Mouse (Mus musculus): ENCODE data around the gene Pih1d1. TPM values are rescaled to one million over a fixed set of nuclear protein-coding genes. Genes with fewer than 3 reads are reported as not detected.
A peak's percentile ranks its signal among the peaks of the same experiment; 100 is the strongest.

Gene Pih1d1
- polyA plus RNA-seq, 1 experiment from 2014 or later: 90.4 TPM

GRCm38 (mm10) chr7:45174567-45175280, 20.6 kb downstream of the Pih1d1 start:
- no peak overlapping the region for H3K27ac ChIP-seq
- H3K4me3 ChIP-seq: no peak overlapping the region; the same call in 1 of the 2 replicates
- H3K9me3 ChIP-seq: peaks cover 11% of the 10 kb centered on the region
- peaks cover 90% of the 10 kb centered on the region for H3K27me3 ChIP-seq
- no peaks in the 10 kb centered on the region for H3K36me3 ChIP-seq
- H3K4me1 ChIP-seq: peaks cover 12% of the 10 kb centered on the region
- H3K4me2 ChIP-seq (replicated peaks): peak overlapping the region; percentile 14
- 2% methylated on average over 29 of the region's 29 CpGs for WGBS
- no peak overlapping the region for H3K9ac ChIP-seq
- no peak for ATAC-seq (ENCODE audit: insufficient number of reproducible peaks, insufficient read depth, low FRiP score, low TSS enrichment)

GRCm38 (mm10) chr7:45175398-45175797, 21.3 kb downstream of the Pih1d1 start:
- Histone ChIP-seq H3K9me3 (peaks cover 5% of the 10 kb centered on the region; the same call in 1 of the 2 replicates), H3K9ac (no peak overlapping the region), H3K4me1 (peaks cover 12% of the 10 kb centered on the region), H3K27ac (no peak overlapping the region), H3K36me3 (no peaks in the 10 kb centered on the region), H3K27me3 (peaks cover 91% of the 10 kb centered on the region), H3K4me3 (no peak overlapping the region), H3K4me2 (replicated peaks) (no peak overlapping the region)
- ATAC-seq (ENCODE audit: insufficient number of reproducible peaks, insufficient read depth, low FRiP score, low TSS enrichment): no peak
- 4% methylated on average over 13 of the region's 13 CpGs for WGBS

DNA sequence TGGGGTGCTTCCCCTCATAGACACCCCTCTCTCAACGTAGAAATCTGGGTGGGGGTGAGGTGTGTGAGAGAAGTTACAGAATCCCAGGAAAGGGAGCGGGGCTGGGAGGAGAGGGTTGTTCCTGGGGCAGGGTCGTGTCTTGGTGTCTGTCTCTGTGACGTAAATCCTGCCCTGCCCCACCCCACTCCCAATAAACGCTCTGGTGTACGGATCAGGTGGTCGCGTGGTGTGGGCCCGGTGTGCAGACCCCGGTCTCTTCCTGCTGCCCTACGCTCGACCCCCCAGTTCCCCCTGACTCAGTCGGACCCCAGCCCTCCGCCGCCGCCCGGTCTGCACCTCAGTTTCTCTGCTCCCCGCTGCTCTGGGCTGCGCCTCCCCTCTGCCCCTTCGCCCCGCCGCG, 21.8 kb downstream of the Pih1d1 start:
- 2% methylated on average over 23 of the region's 23 CpGs for WGBS
- 0 out of 2 replicates have a peak overlapping the region, but pooled peaks have one; percentile 10 for H3K9ac ChIP-seq

GRCm38 (mm10) chr7:45176356-45176755, 22.3 kb downstream of the Pih1d1 start:
- H3K27ac ChIP-seq: no peak overlapping the region
- no peak for ATAC-seq (ENCODE audit: insufficient number of reproducible peaks, insufficient read depth, low FRiP score, low TSS enrichment)
- H3K4me3 ChIP-seq: peak overlapping the region; percentile 18
- peak overlapping the region; percentile 39 for H3K4me2 ChIP-seq (replicated peaks)
- H3K36me3 ChIP-seq: no peaks in the 10 kb centered on the region
- 0 out of 2 replicates have a peak overlapping the region, but pooled peaks have one; percentile 10 for H3K9ac ChIP-seq
- no peaks in the 10 kb centered on the region for H3K9me3 ChIP-seq
- WGBS: 3% methylated on average over 31 of the region's 31 CpGs
- H3K4me1 ChIP-seq: peaks cover 12% of the 10 kb centered on the region
- H3K27me3 ChIP-seq: peaks cover 92% of the 10 kb centered on the region

More for the DNA sequence above, 21.8 kb downstream of the Pih1d1 start:
- no peak overlapping the region for H3K27ac ChIP-seq
- H3K4me2 ChIP-seq (replicated peaks): peak overlapping the region; percentile 39
- peak overlapping the region; percentile 18 for H3K4me3 ChIP-seq
- H3K36me3 ChIP-seq: no peaks in the 10 kb centered on the region
- no peak for ATAC-seq (ENCODE audit: insufficient number of reproducible peaks, insufficient read depth, low FRiP score, low TSS enrichment)
- H3K4me1 ChIP-seq: peaks cover 12% of the 10 kb centered on the region
- 0 out of 2 replicates have a peak, but pooled peaks cover under 1% of the 10 kb centered on the region for H3K9me3 ChIP-seq
- H3K27me3 ChIP-seq: peaks cover 91% of the 10 kb centered on the region

- peaks cover 12% of the 10 kb centered on the region for H3K4me1 ChIP-seq
- 25% methylated on average over 7 of the region's 7 CpGs for WGBS
- ATAC-seq (ENCODE audit: insufficient number of reproducible peaks, insufficient read depth, low FRiP score, low TSS enrichment): no peak
- H3K36me3 ChIP-seq: no peaks in the 10 kb centered on the region
- H3K4me3 ChIP-seq: no peak overlapping the region
- no peak overlapping the region for H3K27ac ChIP-seq
- H3K4me2 ChIP-seq (replicated peaks): no peak overlapping the region
- H3K9ac ChIP-seq: no peak overlapping the region
- no peaks in the 10 kb centered on the region for H3K9me3 ChIP-seq
- H3K27me3 ChIP-seq: peaks cover 98% of the 10 kb centered on the region
Measured at GRCm38 (mm10) chr7:45178550-45178949, 24.4 kb downstream of the Pih1d1 start.

- no peak within 1 kb of the TSS for H3K4me2 ChIP-seq (replicated peaks)
- 22% methylated on average over 7 of the region's 7 CpGs for WGBS
- H3K9me3 ChIP-seq: no peaks in the 10 kb centered on the region
- H3K9ac ChIP-seq: no peak within 1 kb of the TSS
- no peaks in the 10 kb centered on the region for H3K36me3 ChIP-seq
- no peak within 1 kb of the TSS for H3K4me3 ChIP-seq
- peaks cover 12% of the 10 kb centered on the region for H3K4me1 ChIP-seq
- H3K27ac ChIP-seq: no peak within 1 kb of the TSS
- H3K27me3 ChIP-seq: peaks cover 100% of the 10 kb centered on the region
- ATAC-seq (ENCODE audit: insufficient number of reproducible peaks, insufficient read depth, low FRiP score, low TSS enrichment): no peak
Measured at GRCm38 (mm10) chr7:45179469-45179868, 25.4 kb downstream of the Pih1d1 start, which contains the start of gene Gfy. TSS of gene Gfy (minus strand) at chr7:45179569.

- peak within 1 kb of the TSS; percentile 4; the same call in 1 of the 2 replicates for H3K4me3 ChIP-seq
- H3K27ac ChIP-seq: no peak within 1 kb of the TSS
- ATAC-seq (ENCODE audit: insufficient number of reproducible peaks, insufficient read depth, low FRiP score, low TSS enrichment): no peak
- no peak within 1 kb of the TSS for H3K4me2 ChIP-seq (replicated peaks)
- H3K27me3 ChIP-seq: peaks cover 96% of the 10 kb centered on the region
- H3K9ac ChIP-seq: no peak within 1 kb of the TSS
- no peaks in the 10 kb centered on the region for H3K36me3 ChIP-seq
- WGBS: 16% methylated on average over 19 of the region's 20 CpGs
- H3K9me3 ChIP-seq: no peaks in the 10 kb centered on the region
- peaks cover 7% of the 10 kb centered on the region; the same call in 1 of the 2 replicates for H3K4me1 ChIP-seq
Measured at GRCm38 (mm10) chr7:45180896-45181477, 26.9 kb downstream of the Pih1d1 start, which contains the start of gene Pth2. TSS of gene Pth2 (plus strand) at chr7:45180995.

DNA sequence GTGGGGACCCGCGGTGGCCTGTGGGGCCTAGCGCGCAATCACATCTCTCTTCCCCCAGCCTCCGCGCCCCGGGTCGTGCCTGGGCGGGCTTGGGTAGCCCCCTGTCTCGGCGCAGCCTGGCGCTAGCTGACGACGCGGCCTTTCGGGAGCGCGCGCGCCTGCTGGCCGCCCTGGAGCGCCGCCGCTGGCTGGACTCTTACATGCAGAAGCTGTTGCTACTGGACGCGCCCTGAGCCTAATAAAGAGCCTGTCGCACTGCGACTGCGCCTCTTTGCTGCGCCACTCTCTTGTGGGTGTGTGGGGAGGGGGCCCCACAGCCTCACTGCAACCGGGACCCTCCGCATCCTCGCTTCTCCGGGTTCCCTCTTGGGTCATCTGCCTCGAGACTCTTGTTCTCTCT, 27.4 kb downstream of the Pih1d1 start:
- 3% methylated on average over 35 of the region's 35 CpGs for WGBS
- H3K9me3 ChIP-seq: no peaks in the 10 kb centered on the region
- H3K27ac ChIP-seq: no peak overlapping the region
- peaks cover 95% of the 10 kb centered on the region for H3K27me3 ChIP-seq
- H3K4me1 ChIP-seq: peaks cover 1% of the 10 kb centered on the region; the same call in 1 of the 2 replicates
- H3K4me3 ChIP-seq: peak overlapping the region; percentile 4; the same call in 1 of the 2 replicates
- ATAC-seq (ENCODE audit: insufficient number of reproducible peaks, insufficient read depth, low FRiP score, low TSS enrichment): no peak
- no peak overlapping the region for H3K9ac ChIP-seq
- H3K4me2 ChIP-seq (replicated peaks): no peak overlapping the region
- H3K36me3 ChIP-seq: no peaks in the 10 kb centered on the region

DNA sequence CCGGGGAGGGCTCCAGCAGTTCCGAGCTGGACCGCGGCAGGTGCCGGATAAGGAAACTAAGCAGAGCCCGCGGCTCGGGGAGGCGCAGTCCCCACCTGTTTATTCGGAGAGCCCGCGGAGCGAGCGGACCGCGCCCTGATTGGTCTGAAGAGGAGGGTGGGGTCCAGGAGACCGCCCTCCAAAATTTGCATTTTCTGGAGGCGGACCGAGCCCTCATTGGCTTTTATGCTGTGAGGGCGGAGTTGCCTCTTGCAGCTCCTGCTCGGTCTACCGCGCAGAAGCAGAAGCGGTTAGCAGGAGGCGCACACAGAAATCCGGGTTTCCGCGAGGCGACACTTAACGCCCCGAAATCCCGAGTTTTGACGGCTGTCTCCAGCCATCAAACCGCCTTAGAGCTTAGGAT, 28.1 kb downstream of the Pih1d1 start:
- Histone ChIP-seq H3K4me2 (replicated peaks) (peak overlapping the region; percentile 46), H3K27ac (no peak overlapping the region), H3K36me3 (no peaks in the 10 kb centered on the region), H3K9ac (peak overlapping the region; percentile 34), H3K4me1 (no peaks in the 10 kb centered on the region), H3K4me3 (peak overlapping the region; percentile 21), H3K27me3 (peaks cover 94% of the 10 kb centered on the region), H3K9me3 (no peaks in the 10 kb centered on the region)
- under 1% methylated on average over 34 of the region's 34 CpGs for whole genome bisulfite sequencing
- peak; percentile 62; the same call in 1 of the 2 replicates for ATAC-seq (ENCODE audit: insufficient number of reproducible peaks, insufficient read depth, low FRiP score, low TSS enrichment)

DNA sequence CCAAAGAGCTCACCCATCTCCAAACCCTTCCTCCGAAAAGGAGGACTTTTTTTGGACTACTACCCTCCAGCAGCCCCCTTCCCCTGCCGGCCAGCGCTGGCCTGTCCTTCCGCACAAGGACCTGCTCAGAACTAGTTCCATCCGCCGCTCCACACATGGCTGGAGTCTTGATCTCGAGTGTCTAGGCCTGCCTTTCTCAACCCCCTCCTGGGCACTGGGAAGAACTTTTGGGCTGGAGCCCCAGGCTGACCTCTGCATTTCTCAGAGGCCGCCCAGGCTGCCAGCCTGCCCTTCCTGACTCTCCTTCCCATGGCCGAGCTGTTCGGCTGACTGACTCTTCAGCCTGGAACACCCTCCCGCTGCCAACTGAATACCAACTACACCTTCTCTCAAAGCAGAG, 28.5 kb downstream of the Pih1d1 start:
- WGBS: 19% methylated on average over 11 of the region's 11 CpGs

DNA sequence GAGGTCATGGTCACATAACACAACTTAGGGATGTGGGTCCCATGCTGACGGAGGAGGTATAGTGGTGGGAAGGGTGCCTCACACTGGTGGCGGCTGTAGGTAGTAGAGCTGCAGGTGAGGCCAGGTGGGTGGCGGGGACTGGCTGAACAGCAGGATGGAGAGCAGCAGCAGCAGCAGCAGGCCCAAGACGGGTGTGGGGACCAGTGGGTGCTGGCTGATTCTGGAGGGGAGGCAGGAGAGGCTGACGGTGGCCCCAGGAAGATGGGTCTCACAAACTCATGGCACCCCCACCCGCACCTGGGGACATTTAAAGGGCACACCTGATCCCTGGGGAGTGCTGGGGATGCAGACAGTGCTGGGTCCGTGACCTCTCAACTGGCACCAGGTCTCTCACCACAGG, 29.6 kb downstream of the Pih1d1 start:
- no peak overlapping the region for H3K9ac ChIP-seq
- no peak overlapping the region for H3K4me3 ChIP-seq
- H3K4me1 ChIP-seq: no peaks in the 10 kb centered on the region
- no peaks in the 10 kb centered on the region for H3K36me3 ChIP-seq
- no peak overlapping the region for H3K27ac ChIP-seq
- peaks cover 89% of the 10 kb centered on the region for H3K27me3 ChIP-seq
- H3K9me3 ChIP-seq: no peaks in the 10 kb centered on the region
- 61% methylated on average over 7 of the region's 7 CpGs for WGBS
- no peak overlapping the region for H3K4me2 ChIP-seq (replicated peaks)
- no peak for ATAC-seq (ENCODE audit: insufficient number of reproducible peaks, insufficient read depth, low FRiP score, low TSS enrichment)

More for the DNA sequence above, 28.5 kb downstream of the Pih1d1 start:
- peak overlapping the region; percentile 34 for H3K9ac ChIP-seq
- peak overlapping the region; percentile 21 for H3K4me3 ChIP-seq
- H3K27me3 ChIP-seq: peaks cover 90% of the 10 kb centered on the region
- H3K9me3 ChIP-seq: no peaks in the 10 kb centered on the region
- H3K27ac ChIP-seq: no peak overlapping the region
- no peaks in the 10 kb centered on the region for H3K4me1 ChIP-seq
- peak; percentile 25; the same call in 1 of the 2 replicates for ATAC-seq (ENCODE audit: insufficient number of reproducible peaks, insufficient read depth, low FRiP score, low TSS enrichment)
- H3K4me2 ChIP-seq (replicated peaks): peak overlapping the region; percentile 46
- no peaks in the 10 kb centered on the region for H3K36me3 ChIP-seq

DNA sequence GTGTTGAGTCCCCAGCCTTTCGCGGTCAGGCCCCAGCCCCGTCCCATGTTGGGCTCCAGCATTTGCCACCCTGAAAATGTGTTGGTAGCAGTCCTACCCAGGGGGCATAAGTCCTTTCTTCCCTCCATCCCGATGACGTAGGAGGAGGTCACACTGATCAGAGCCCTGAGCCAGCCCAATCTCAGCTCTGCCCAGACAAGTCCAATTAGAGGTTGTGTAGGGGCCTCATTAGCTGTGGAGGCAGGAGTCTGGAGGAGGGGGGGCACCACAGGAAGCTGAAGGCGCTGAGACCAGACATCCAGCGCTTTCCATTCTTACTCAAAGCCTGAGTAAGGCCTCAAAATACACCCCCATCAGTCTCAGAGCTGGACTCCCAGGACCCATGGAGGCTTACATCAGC, 31.8 kb downstream of the Pih1d1 start:
- Histone ChIP-seq H3K9ac (no peak overlapping the region; the same call in 1 of the 2 replicates), H3K4me3 (no peak overlapping the region), H3K27me3 (peaks cover 78% of the 10 kb centered on the region), H3K36me3 (no peaks in the 10 kb centered on the region), H3K9me3 (no peaks in the 10 kb centered on the region), H3K4me1 (no peaks in the 10 kb centered on the region), H3K27ac (no peak overlapping the region), H3K4me2 (replicated peaks) (no peak overlapping the region)
- ATAC-seq (ENCODE audit: insufficient number of reproducible peaks, insufficient read depth, low FRiP score, low TSS enrichment): no peak
- WGBS: 53% methylated on average over 7 of the region's 7 CpGs
